Mouse (Mus musculus) neural tube, embryonic 14.5 days (tissue): ENCODE results near the gene Gsg1l. TPM values are rescaled to one million over a fixed set of nuclear protein-coding genes. Genes with fewer than 3 reads are reported as not detected.

Source experiments
- ATAC-seq: fragments of 200-750 bp; cut with Nextera tagmentation; 2 replicates; pipeline ENCODE4 v1.8.0; 2017; ENCODE audit warnings: low read depth, mild to moderate bottlenecking, moderate TSS enrichment, moderate library complexity
- H3K27ac ChIP-seq: fragments of 300-500 bp; sonication (generic); 2 replicates; pipeline ENCODE4 v1.5.1; 2014; ENCODE audit warnings: low read depth, mild to moderate bottlenecking, control low read depth, low read length, moderate library complexity, mixed read lengths
- H3K27me3 ChIP-seq: fragments of 300-500 bp; sonication (generic); 2 replicates; pipeline ENCODE4 v1.6.1; 2014; ENCODE audit warnings: low read length; ENCODE audit not compliant: control insufficient read depth, insufficient read depth
- H3K36me3 ChIP-seq: fragments of 300-500 bp; sonication (generic); 2 replicates; pipeline ENCODE4 v1.6.1; 2014; ENCODE audit warnings: low read length, mixed read lengths; ENCODE audit not compliant: control insufficient read depth, insufficient read depth
- H3K4me1 ChIP-seq: fragments of 300-500 bp; sonication (generic); 2 replicates; pipeline ENCODE4 v1.6.1; 2014; ENCODE audit warnings: low read length; ENCODE audit not compliant: control insufficient read depth, insufficient read depth
- H3K4me2 ChIP-seq: fragments of 300-500 bp; sonication (generic); 2 replicates; pipeline ENCODE4 v1.6.1; 2014; ENCODE audit warnings: mild to moderate bottlenecking, low read depth, low read length, control low read depth
- H3K4me3 ChIP-seq: fragments of 300-500 bp; sonication (generic); 2 replicates; pipeline ENCODE4 v1.5.1; 2014; ENCODE audit warnings: low read depth, low read length, control low read depth, mixed read lengths
- H3K9ac ChIP-seq: fragments of 300-500 bp; sonication (generic); replicated peaks from 2 replicates; pipeline ENCODE4 v1.6.1; 2014; ENCODE audit warnings: low read depth, mild to moderate bottlenecking, control low read depth, low read length, mixed read lengths
- H3K9me3 ChIP-seq: fragments of 300-500 bp; sonication (generic); 2 replicates; pipeline ENCODE4 v1.6.1; 2016; ENCODE audit warnings: low read length; ENCODE audit not compliant: control insufficient read depth
- WGBS: fragments of 180-500 bp; shearing (Covaris S2); extraction: QIAGEN DNeasy Blood & Tissue Kit; methylation state at CpG from one replicate; pipeline ENCODE4 v1.1.7; 2014; 5-methylcytosine and 5-hydroxymethylcytosine counted together
- polyA plus RNA-seq: library from polyadenylated mRNA; unstranded; fragments of >200 nt; fragmentation: Nextera tagmentation; extraction: Ambion mirVana; gene quantifications from 2 replicates; pipeline ENCODE4 v1.2.1, GENCODE M21; 2014

Gene Gsg1l
- polyA plus RNA-seq, 1 experiment from 2014 or later, result 14.5 TPM

- Histone ChIP-seq H3K36me3 (no peaks in the 10 kb centered on the region), H3K9ac (no peak overlapping the region), H3K27ac (no peak overlapping the region), H3K9me3 (no peaks in the 10 kb centered on the region), H3K27me3 (no peaks in the 10 kb centered on the region), H3K4me1 (peaks cover 26% of the 10 kb centered on the region), H3K4me3 (no peak overlapping the region), H3K4me2 (no peak overlapping the region)
- 57% methylated on average over 3 of the region's 3 CpGs for WGBS
- no peak for ATAC-seq
Observed at GRCm38 (mm10) chr7:126042306-126042705, 39.9 kb downstream of the Gsg1l start.

- Histone ChIP-seq H3K36me3 (no peaks in the 10 kb centered on the region), H3K4me1 (peaks cover 26% of the 10 kb centered on the region), H3K9ac (no peak overlapping the region), H3K27me3 (no peaks in the 10 kb centered on the region), H3K4me2 (no peak overlapping the region), H3K4me3 (no peak overlapping the region), H3K9me3 (no peaks in the 10 kb centered on the region), H3K27ac (peak overlapping the region; percentile 39; the same call in 1 of the 2 replicates)
- WGBS, result 69% methylated on average over 17 of the region's 18 CpGs
- ATAC-seq, result peak; percentile 56; the same call in 1 of the 2 replicates
Observed at GRCm38 (mm10) chr7:126040794-126041526, 41.3 kb downstream of the Gsg1l start.

- H3K9ac ChIP-seq, result no peak overlapping the region
- no peaks in the 10 kb centered on the region for H3K27me3 ChIP-seq
- peaks cover 26% of the 10 kb centered on the region for H3K4me1 ChIP-seq
- H3K9me3 ChIP-seq, result no peaks in the 10 kb centered on the region
- H3K36me3 ChIP-seq, result no peaks in the 10 kb centered on the region
- WGBS, result 85% methylated on average over 5 of the region's 5 CpGs
- H3K4me3 ChIP-seq, result no peak overlapping the region
- H3K27ac ChIP-seq, result peak overlapping the region; percentile 89
- ATAC-seq, result no peak
- no peak overlapping the region for H3K4me2 ChIP-seq
Observed at GRCm38 (mm10) chr7:126039847-126040246, 42.4 kb downstream of the Gsg1l start.

GRCm38 (mm10) chr7:126039247-126039835 is 42.9 kb downstream of the Gsg1l start:
- 54% methylated on average over 5 of the region's 5 CpGs for WGBS
- H3K4me2 ChIP-seq, result peak overlapping the region; percentile 34; the same call in 1 of the 2 replicates
- no peaks in the 10 kb centered on the region for H3K36me3 ChIP-seq
- ATAC-seq, result peak; percentile 25
- H3K4me3 ChIP-seq, result no peak overlapping the region
- H3K27me3 ChIP-seq, result no peaks in the 10 kb centered on the region
- peak overlapping the region; percentile 89 for H3K27ac ChIP-seq
- H3K9ac ChIP-seq, result peak overlapping the region; percentile 46
- no peaks in the 10 kb centered on the region for H3K9me3 ChIP-seq
- peaks cover 28% of the 10 kb centered on the region for H3K4me1 ChIP-seq

- WGBS, result 19% methylated on average over 25 of the region's 25 CpGs
- H3K9ac ChIP-seq, result peak overlapping the region; percentile 46
- H3K27ac ChIP-seq, result peak overlapping the region; percentile 89
- no peaks in the 10 kb centered on the region for H3K9me3 ChIP-seq
- ATAC-seq, result peak; percentile 26
- H3K4me2 ChIP-seq, result peak overlapping the region; percentile 34; the same call in 1 of the 2 replicates
- H3K4me1 ChIP-seq, result peaks cover 28% of the 10 kb centered on the region
- H3K27me3 ChIP-seq, result no peaks in the 10 kb centered on the region
- H3K4me3 ChIP-seq, result no peak overlapping the region
- no peaks in the 10 kb centered on the region for H3K36me3 ChIP-seq
Observed at GRCm38 (mm10) chr7:126038366-126039246, 43.6 kb downstream of the Gsg1l start.

GRCm38 (mm10) chr7:126035332-126035731 is 46.9 kb downstream of the Gsg1l start:
- H3K9ac ChIP-seq, result no peak overlapping the region
- 65% methylated on average over 3 of the region's 3 CpGs for WGBS
- no peaks in the 10 kb centered on the region for H3K9me3 ChIP-seq
- H3K4me3 ChIP-seq, result no peak overlapping the region
- ATAC-seq, result no peak
- no peak overlapping the region for H3K27ac ChIP-seq
- peaks cover 35% of the 10 kb centered on the region for H3K4me1 ChIP-seq
- no peaks in the 10 kb centered on the region for H3K36me3 ChIP-seq
- H3K4me2 ChIP-seq, result no peak overlapping the region
- no peaks in the 10 kb centered on the region for H3K27me3 ChIP-seq

- 54% methylated on average over 5 of the region's 5 CpGs for WGBS
- Histone ChIP-seq H3K4me1 (peaks cover 18% of the 10 kb centered on the region), H3K36me3 (no peaks in the 10 kb centered on the region), H3K9me3 (no peaks in the 10 kb centered on the region), H3K9ac (no peak overlapping the region), H3K27ac (peak overlapping the region; percentile 69; the same call in 1 of the 2 replicates), H3K27me3 (no peaks in the 10 kb centered on the region), H3K4me2 (no peak overlapping the region), H3K4me3 (no peak overlapping the region)
- peak; percentile 50; the same call in 1 of the 2 replicates for ATAC-seq
Observed at GRCm38 (mm10) chr7:126032776-126033209, 49.4 kb downstream of the Gsg1l start.

- 79% methylated on average over 3 of the region's 3 CpGs for WGBS
- Histone ChIP-seq H3K4me2 (no peak overlapping the region), H3K9me3 (no peaks in the 10 kb centered on the region), H3K4me1 (peaks cover 18% of the 10 kb centered on the region; the same call in 1 of the 2 replicates), H3K27me3 (no peaks in the 10 kb centered on the region), H3K9ac (no peak overlapping the region), H3K4me3 (no peak overlapping the region), H3K36me3 (no peaks in the 10 kb centered on the region), H3K27ac (peak overlapping the region; percentile 69; the same call in 1 of the 2 replicates)
- ATAC-seq, result no peak
Observed at GRCm38 (mm10) chr7:126032365-126032755, 49.9 kb downstream of the Gsg1l start.
